Mouse (Mus musculus) spleen, adult 18-20 months (tissue): Measurements from ENCODE around the gene Slc37a4.
A peak's percentile ranks its signal among the peaks of the same experiment; 100 is the strongest.
"Not testable (repeated sequence)": the region's sequence is repeated elsewhere in the genome, so short reads cannot be mapped to it uniquely, and the experiment has no call there.

Experiments
- DNase-seq, 2 experiments: peaks; one replicate each; pipeline ENCODE4 v3.0.0; 2022; ENCODE audit warnings: mixed read lengths in 2 of 2

Slc37a4 gene

GRCm38 (mm10) chr9:44399114-44399794, 2.6 kb downstream of the Slc37a4 start:
- DNase-seq: no peak

GRCm38 (mm10) chr9:44399795-44400114, 3.1 kb downstream of the Slc37a4 start:
- no peak for DNase-seq

GRCm38 (mm10) chr9:44401081-44401480, 4.4 kb downstream of the Slc37a4 start:
- DNase-seq: no peak

GRCm38 (mm10) chr9:44405011-44405410, 8.4 kb downstream of the Slc37a4 start:
- no peak for DNase-seq

GRCm38 (mm10) chr9:44406906-44407751, 10.5 kb downstream of the Slc37a4 start, which contains the start of the genes Rps25 and Trappc4:
Gene Rps25 (plus strand): TSS chr9:44407139.
Gene Trappc4 (minus strand): TSS chr9:44407600.
- peak; percentile 82 to 92 for DNase-seq

- DNase-seq: no peak
Observed at GRCm38 (mm10) chr9:44407752-44408097, 11.1 kb downstream of the Slc37a4 start.

GRCm38 (mm10) chr9:44408693-44409092, 12.0 kb downstream of the Slc37a4 start:
- not testable (repeated sequence) for DNase-seq

- DNase-seq: no peak
Observed at GRCm38 (mm10) chr9:44410647-44411336, 14.1 kb downstream of the Slc37a4 start.

GRCm38 (mm10) chr9:44411601-44412130, 15.0 kb downstream of the Slc37a4 start:
- DNase-seq: no peak

- DNase-seq: no peak
Observed at GRCm38 (mm10) chr9:44412306-44412705, 15.7 kb downstream of the Slc37a4 start.

GRCm38 (mm10) chr9:44412781-44413180, 16.1 kb downstream of the Slc37a4 start:
- no peak for DNase-seq

GRCm38 (mm10) chr9:44417156-44417891, 20.7 kb downstream of the Slc37a4 start:
- no peak for DNase-seq

GRCm38 (mm10) chr9:44417892-44418363, 21.3 kb downstream of the Slc37a4 start:
- peak; percentile 88 to 96 for DNase-seq

GRCm38 (mm10) chr9:44418519-44419385, 22.1 kb downstream of the Slc37a4 start, which contains the start of gene Ccdc84:
Gene Ccdc84 (minus strand): TSS chr9:44418569.
- no peak for DNase-seq

GRCm38 (mm10) chr9:44419730-44420129, 23.1 kb downstream of the Slc37a4 start:
- DNase-seq: not testable (repeated sequence)

GRCm38 (mm10) chr9:44420280-44420898, 23.7 kb downstream of the Slc37a4 start:
- no peak for DNase-seq

GRCm38 (mm10) chr9:44423576-44423975, 26.9 kb downstream of the Slc37a4 start:
- no peak for DNase-seq

- no peak for DNase-seq
Observed at GRCm38 (mm10) chr9:44432577-44433185, 36.0 kb downstream of the Slc37a4 start.

GRCm38 (mm10) chr9:44435747-44436146, 39.1 kb downstream of the Slc37a4 start:
- peak; percentile 45 to 49 for DNase-seq

- no peak for DNase-seq
Observed at GRCm38 (mm10) chr9:44440961-44441360, 44.3 kb downstream of the Slc37a4 start, which contains the start of gene Foxr1. Gene Foxr1 (minus strand): TSS chr9:44441136.
